Comparison of ENCODE assay signal across 11 mouse cellular contexts in the genomic region with DNA sequence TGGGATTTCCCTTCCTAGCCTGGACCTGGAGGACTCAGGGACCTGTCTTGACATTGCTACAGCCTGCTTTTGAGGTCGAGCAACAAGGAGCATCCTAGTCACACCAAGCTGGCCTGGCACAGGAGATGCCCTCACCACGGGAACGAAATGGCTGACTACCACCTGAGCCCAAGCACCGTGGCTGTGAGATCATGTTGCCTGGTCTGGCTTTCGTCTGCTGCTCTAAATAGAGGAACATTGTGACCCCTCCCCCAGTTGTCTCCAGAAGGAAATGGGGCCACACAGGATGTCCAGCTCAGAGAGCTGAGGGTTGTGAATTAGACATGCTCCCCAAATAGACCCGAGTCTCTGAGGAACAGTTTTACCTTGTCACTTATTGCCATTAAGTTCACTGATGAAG.
DNase-seq lines count a peak whose midpoint lies in the region; ATAC-seq and TF ChIP-seq lines count a peak whose summit lies in the region.
"Had no signal": no experiment of that assay in that cellular context is flagged by ENCODE, and none has a peak within 500 bp of the region (broad histone marks: within the 10 kb centered on the region; RNA-seq: fewer than 3 reads in every experiment).

No protein-coding gene starts in this region.

- no peak overlapping the region for H3K4me3 ChIP-seq in layer of hippocampus, adult 2 months
- no peak overlapping the region for H3K4me3 ChIP-seq in embryonic facial prominence, embryonic 11.5 days (ENCODE audit: low read depth, low read length)
- H3K4me3 ChIP-seq in limb, embryonic 14.5 days (replicated peaks; ENCODE audit: low read length), result no peak overlapping the region

- no peak for ATAC-seq in embryonic facial prominence, embryonic 11.5 days (replicated peaks; ENCODE audit: insufficient number of reproducible peaks, low FRiP score, low TSS enrichment, low read depth)
- ATAC-seq in limb, embryonic 14.5 days (ENCODE audit: low FRiP score, low read depth), result no peak
- ATAC-seq: inflammation-experienced regulatory T-cells, adult 6 months had no signal

- TF ChIP-seq POLR2A in limb, embryonic 14.5 days (IDR thresholded peaks at IDR 0.05; ENCODE audit: borderline replicate concordance, extremely low read depth, insufficient read depth, insufficient read length), result no peak

- TF ChIP-seq CTCF in layer of hippocampus, adult 2 months (conservative IDR thresholded peaks at IDR 0.05), result no peak

- H3K4me1 ChIP-seq in embryonic facial prominence, embryonic 11.5 days (ENCODE audit: control insufficient read depth, insufficient read depth, low read length), result no peaks in the 10 kb centered on the region; the same call in 1 of the 2 replicates
- H3K4me1 ChIP-seq in limb, embryonic 14.5 days (ENCODE audit: control insufficient read depth, insufficient read depth, low read length), result peaks cover 32% of the 10 kb centered on the region

- no peak for DNase-seq in layer of hippocampus, adult 2 months (ENCODE audit: low spot score in 2 of 2)
- no peak for DNase-seq in layer of hippocampus, postnatal 14 days (ENCODE audit: low spot score in 2 of 2)
- peak; percentile 24 for DNase-seq in embryonic facial prominence, embryonic 11.5 days (ENCODE audit: low spot score)
- DNase-seq in heart, adult 9 months (ENCODE audit: low spot score in 2 of 2), result peak; percentile 21 to 35
- DNase-seq in limb, embryonic 14.5 days (ENCODE audit: low spot score), result peak; percentile 11
- DNase-seq in urinary bladder, adult 18-20 months (ENCODE audit: low spot score in 2 of 2), result no peak
- DNase-seq in spleen, postnatal 14 days (ENCODE audit: low spot score in 2 of 2), result no peak
- DNase-seq in cerebellum, postnatal 4 days (ENCODE audit: low spot score in 2 of 2), result no peak
- DNase-seq: cerebellum, adult 2 months; right cerebral cortex, postnatal 25 days had no signal

- H3K36me3 ChIP-seq in embryonic facial prominence, embryonic 11.5 days (replicated peaks; ENCODE audit: control insufficient read depth, insufficient read depth, low read depth, low read length), result no peaks in the 10 kb centered on the region
- no peaks in the 10 kb centered on the region for H3K36me3 ChIP-seq in limb, embryonic 14.5 days (ENCODE audit: control insufficient read depth, insufficient read depth, low read length)

- 45% methylated on average over 6 of the region's 6 CpGs for WGBS in embryonic facial prominence, embryonic 11.5 days
- 37% methylated on average over 6 of the region's 6 CpGs for WGBS in limb, embryonic 14.5 days

- H3K9ac ChIP-seq in embryonic facial prominence, embryonic 11.5 days (replicated peaks; ENCODE audit: low read length), result no peak overlapping the region
- H3K9ac ChIP-seq in limb, embryonic 14.5 days (ENCODE audit: low read depth, low read length, severe bottlenecking), result no peak overlapping the region

- H3K4me2 ChIP-seq in embryonic facial prominence, embryonic 11.5 days (ENCODE audit: low read depth, low read length), result no peak overlapping the region
- no peak overlapping the region for H3K4me2 ChIP-seq in limb, embryonic 14.5 days (replicated peaks; ENCODE audit: low read depth, low read length, severe bottlenecking)

- H3K27me3 ChIP-seq in embryonic facial prominence, embryonic 11.5 days (ENCODE audit: control insufficient read depth, insufficient read depth, low read length), result no peaks in the 10 kb centered on the region
- H3K27me3 ChIP-seq in limb, embryonic 14.5 days (ENCODE audit: control insufficient read depth, insufficient read depth, low read length), result no peaks in the 10 kb centered on the region

- H3K27ac ChIP-seq in layer of hippocampus, adult 2 months, result peak overlapping the region; percentile 72
- no peak overlapping the region; the same call in 1 of the 2 replicates for H3K27ac ChIP-seq in embryonic facial prominence, embryonic 11.5 days (replicated peaks; ENCODE audit: low read depth, low read length)
- peak overlapping the region; percentile 91 for H3K27ac ChIP-seq in limb, embryonic 14.5 days (replicated peaks; ENCODE audit: low read depth, low read length)

- no peaks in the 10 kb centered on the region for H3K9me3 ChIP-seq in embryonic facial prominence, embryonic 11.5 days (replicated peaks; ENCODE audit: control insufficient read depth, low read length)
- H3K9me3 ChIP-seq in limb, embryonic 14.5 days (ENCODE audit: control insufficient read depth, low read length), result no peaks in the 10 kb centered on the region

Comparison
In these comparisons a context has a peak if more than half of its experiments do, and no peak if none do; other contexts are left out.
1. DNase-seq: peak in embryonic facial prominence, embryonic 11.5 days (single experiment), heart, adult 9 months (2 of 2) and limb, embryonic 14.5 days (single experiment); none in layer of hippocampus, adult 2 months (0 of 2), layer of hippocampus, postnatal 14 days (0 of 2), urinary bladder, adult 18-20 months (0 of 2), spleen, postnatal 14 days (0 of 2) and cerebellum, postnatal 4 days (0 of 2).